Mouse (Mus musculus) intestine, embryonic 16.5 days (tissue): ENCODE results near the gene Shank2. TPM values are rescaled to one million over a fixed set of nuclear protein-coding genes. Genes with fewer than 3 reads are reported as not detected.

Experiments
- ATAC-seq: fragments of 200-750 bp; cut with Nextera tagmentation; 2 replicates; pipeline ENCODE4 v1.8.0; 2017; ENCODE audit warnings: moderate TSS enrichment, moderate library complexity
- H3K27ac ChIP-seq: fragments of 300-500 bp; sonication (generic); 2 replicates; pipeline ENCODE4 v1.5.1; 2014; ENCODE audit warnings: mild to moderate bottlenecking, low read length
- H3K27me3 ChIP-seq: fragments of 300-500 bp; sonication (generic); replicated peaks from 2 replicates; pipeline ENCODE4 v1.6.1; 2014; ENCODE audit warnings: low read length, control low read depth, mixed read lengths; ENCODE audit not compliant: control insufficient read depth, insufficient read depth
- H3K36me3 ChIP-seq: fragments of 300-500 bp; sonication (generic); 2 replicates; pipeline ENCODE4 v1.6.1; 2014; ENCODE audit warnings: low read length, control low read depth; ENCODE audit not compliant: control insufficient read depth, insufficient read depth
- H3K4me1 ChIP-seq: fragments of 300-500 bp; sonication (generic); 2 replicates; pipeline ENCODE4 v1.6.1; 2014; ENCODE audit warnings: low read length, control low read depth, mixed read lengths; ENCODE audit not compliant: control insufficient read depth, insufficient read depth
- H3K4me2 ChIP-seq: fragments of 300-500 bp; sonication (generic); 2 replicates; pipeline ENCODE4 v1.6.1; 2014; ENCODE audit warnings: low read depth, low read length, control low read depth
- H3K4me3 ChIP-seq: fragments of 300-500 bp; sonication (generic); 2 replicates; pipeline ENCODE4 v1.5.1; 2014; ENCODE audit warnings: mild to moderate bottlenecking, low read length
- H3K9ac ChIP-seq: fragments of 300-500 bp; sonication (generic); 2 replicates; pipeline ENCODE4 v1.6.1; 2014; ENCODE audit warnings: low read depth, low read length
- H3K9me3 ChIP-seq: fragments of 300-500 bp; sonication (generic); 2 replicates; pipeline ENCODE4 v1.6.1; 2016; ENCODE audit warnings: low read length, control low read depth; ENCODE audit not compliant: control insufficient read depth
- WGBS: fragments of 180-500 bp; shearing (Covaris S2); extraction: QIAGEN DNeasy Blood & Tissue Kit; methylation state at CpG from one replicate; pipeline ENCODE4 v1.1.7; 2014; 5-methylcytosine and 5-hydroxymethylcytosine counted together
- polyA plus RNA-seq: library from polyadenylated mRNA; unstranded; fragments of >200 nt; fragmentation: Nextera tagmentation; extraction: Ambion mirVana; gene quantifications from 2 replicates; pipeline ENCODE4 v1.2.1, GENCODE M21; 2015

Gene Shank2
- polyA plus RNA-seq, 1 experiment from 2014 or later: 1.0 TPM

- Histone ChIP-seq H3K27me3 (no peaks in the 10 kb centered on the region), H3K4me1 (no peaks in the 10 kb centered on the region), H3K9me3 (no peaks in the 10 kb centered on the region), H3K9ac (no peak overlapping the region), H3K4me3 (no peak overlapping the region), H3K4me2 (no peak overlapping the region), H3K27ac (no peak overlapping the region), H3K36me3 (no peaks in the 10 kb centered on the region)
- ATAC-seq: no peak
- WGBS: 41% methylated on average over 13 of the region's 13 CpGs
Measured at GRCm38 (mm10) chr7:144294239-144295200, 292.8 kb downstream of the Shank2 start.

DNA sequence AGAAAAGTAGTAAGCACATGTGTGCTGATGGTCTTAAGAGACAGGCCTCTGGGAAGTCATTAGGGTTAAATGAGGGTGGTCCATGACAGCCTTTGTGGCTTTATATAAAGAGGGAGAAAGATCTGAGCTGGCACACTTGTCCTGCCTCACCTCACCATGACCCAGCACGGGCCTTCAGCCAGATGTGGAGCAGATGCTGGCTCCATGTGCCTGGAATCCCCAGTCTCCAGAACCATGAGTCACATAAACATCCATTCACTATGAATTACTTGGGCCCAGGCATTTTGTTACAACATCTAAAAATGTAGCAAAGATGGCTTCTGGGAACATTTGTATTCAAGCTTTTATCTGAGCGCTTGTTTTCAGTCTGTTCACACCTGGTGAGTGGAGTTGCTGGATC, 297.6 kb downstream of the Shank2 start:
- no peak overlapping the region for H3K4me2 ChIP-seq
- no peaks in the 10 kb centered on the region for H3K27me3 ChIP-seq
- no peak overlapping the region for H3K9ac ChIP-seq
- H3K27ac ChIP-seq: no peak overlapping the region
- WGBS: 77% methylated on average over 2 of the region's 2 CpGs
- no peak for ATAC-seq
- H3K36me3 ChIP-seq: no peaks in the 10 kb centered on the region
- H3K4me1 ChIP-seq: no peaks in the 10 kb centered on the region
- no peak overlapping the region for H3K4me3 ChIP-seq
- no peaks in the 10 kb centered on the region for H3K9me3 ChIP-seq

- Histone ChIP-seq H3K9ac (no peak overlapping the region), H3K4me2 (no peak overlapping the region), H3K27me3 (no peaks in the 10 kb centered on the region), H3K27ac (no peak overlapping the region), H3K4me3 (no peak overlapping the region), H3K4me1 (no peaks in the 10 kb centered on the region), H3K9me3 (no peaks in the 10 kb centered on the region), H3K36me3 (no peaks in the 10 kb centered on the region)
- WGBS: 91% methylated on average over 4 of the region's 4 CpGs
- ATAC-seq: no peak
Measured at GRCm38 (mm10) chr7:144301646-144302045, 299.9 kb downstream of the Shank2 start.

DNA sequence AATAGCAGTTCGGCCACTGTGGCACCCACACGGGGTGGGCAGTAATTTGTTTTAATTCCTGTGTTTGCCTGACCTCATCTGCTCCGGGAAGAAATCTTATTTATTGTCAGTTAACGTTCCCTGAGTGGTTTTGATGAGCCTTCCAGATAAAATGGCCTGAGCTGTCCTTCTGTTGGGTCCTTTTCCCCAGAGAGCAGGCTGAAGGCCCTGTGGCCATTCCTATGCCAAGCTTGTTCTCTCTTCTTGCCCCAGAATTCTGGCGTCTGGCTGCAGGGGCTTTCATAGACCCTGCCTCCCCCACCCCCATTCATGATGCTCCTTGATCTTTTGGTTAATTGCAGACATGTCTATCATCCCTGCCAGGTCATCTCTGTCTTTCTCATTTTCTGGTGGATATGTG, 300.8 kb downstream of the Shank2 start:
- H3K9ac ChIP-seq: no peak overlapping the region
- ATAC-seq: no peak
- WGBS: 65% methylated on average over 5 of the region's 5 CpGs
- H3K36me3 ChIP-seq: no peaks in the 10 kb centered on the region
- H3K27ac ChIP-seq: no peak overlapping the region
- H3K4me2 ChIP-seq: no peak overlapping the region
- no peaks in the 10 kb centered on the region for H3K27me3 ChIP-seq
- no peaks in the 10 kb centered on the region for H3K4me1 ChIP-seq
- H3K4me3 ChIP-seq: no peak overlapping the region
- no peaks in the 10 kb centered on the region for H3K9me3 ChIP-seq

GRCm38 (mm10) chr7:144307853-144308409, 306.2 kb downstream of the Shank2 start:
- Histone ChIP-seq H3K27ac (no peak overlapping the region), H3K9ac (no peak overlapping the region)
- 81% methylated on average over 10 of the region's 10 CpGs for WGBS

GRCm38 (mm10) chr7:144314438-144315105, 312.8 kb downstream of the Shank2 start:
- H3K4me1 ChIP-seq: no peaks in the 10 kb centered on the region
- H3K27me3 ChIP-seq: no peaks in the 10 kb centered on the region
- no peak overlapping the region for H3K9ac ChIP-seq
- H3K4me2 ChIP-seq: no peak overlapping the region
- no peak for ATAC-seq
- 87% methylated on average over 11 of the region's 11 CpGs for WGBS
- H3K27ac ChIP-seq: no peak overlapping the region
- H3K4me3 ChIP-seq: no peak overlapping the region
- H3K9me3 ChIP-seq: no peaks in the 10 kb centered on the region
- no peaks in the 10 kb centered on the region for H3K36me3 ChIP-seq

More at GRCm38 (mm10) chr7:144307853-144308409, 306.2 kb downstream of the Shank2 start:
- Histone ChIP-seq H3K27me3 (no peaks in the 10 kb centered on the region), H3K9me3 (no peaks in the 10 kb centered on the region), H3K36me3 (no peaks in the 10 kb centered on the region), H3K4me3 (no peak overlapping the region), H3K4me2 (no peak overlapping the region), H3K4me1 (no peaks in the 10 kb centered on the region)
- ATAC-seq: no peak

DNA sequence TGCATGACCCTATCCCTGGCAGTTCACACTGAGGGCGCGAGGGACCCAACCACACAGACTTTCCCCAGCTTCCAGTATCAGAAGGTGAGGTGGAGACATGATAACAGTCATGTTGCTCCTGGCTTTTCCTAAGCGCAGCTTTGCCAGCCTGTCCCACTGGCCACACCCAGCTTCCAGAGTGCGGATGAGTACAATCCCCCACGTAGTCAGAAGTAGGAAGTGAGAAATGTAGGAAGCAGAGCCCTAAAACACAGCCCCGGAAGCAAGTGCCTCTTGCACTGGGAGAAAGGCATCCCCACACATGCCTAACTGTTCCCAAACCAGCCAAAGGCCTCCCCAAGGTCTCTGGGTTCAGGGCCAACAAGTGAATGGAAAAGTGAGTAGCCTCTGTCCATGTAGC, 314.5 kb downstream of the Shank2 start:
- H3K4me3 ChIP-seq: no peak overlapping the region
- H3K27me3 ChIP-seq: no peaks in the 10 kb centered on the region
- H3K27ac ChIP-seq: no peak overlapping the region
- H3K4me1 ChIP-seq: no peaks in the 10 kb centered on the region
- WGBS: 84% methylated on average over 6 of the region's 6 CpGs
- no peak overlapping the region for H3K9ac ChIP-seq
- no peaks in the 10 kb centered on the region for H3K9me3 ChIP-seq
- ATAC-seq: no peak
- H3K4me2 ChIP-seq: no peak overlapping the region
- H3K36me3 ChIP-seq: no peaks in the 10 kb centered on the region

- Histone ChIP-seq H3K4me3 (no peak overlapping the region), H3K9me3 (no peaks in the 10 kb centered on the region), H3K36me3 (no peaks in the 10 kb centered on the region), H3K27me3 (no peaks in the 10 kb centered on the region), H3K27ac (no peak overlapping the region), H3K4me1 (no peaks in the 10 kb centered on the region), H3K9ac (no peak overlapping the region), H3K4me2 (no peak overlapping the region)
- WGBS: 41% methylated on average over 10 of the region's 10 CpGs
- ATAC-seq: no peak
Measured at GRCm38 (mm10) chr7:144316797-144317196, 315.1 kb downstream of the Shank2 start.

DNA sequence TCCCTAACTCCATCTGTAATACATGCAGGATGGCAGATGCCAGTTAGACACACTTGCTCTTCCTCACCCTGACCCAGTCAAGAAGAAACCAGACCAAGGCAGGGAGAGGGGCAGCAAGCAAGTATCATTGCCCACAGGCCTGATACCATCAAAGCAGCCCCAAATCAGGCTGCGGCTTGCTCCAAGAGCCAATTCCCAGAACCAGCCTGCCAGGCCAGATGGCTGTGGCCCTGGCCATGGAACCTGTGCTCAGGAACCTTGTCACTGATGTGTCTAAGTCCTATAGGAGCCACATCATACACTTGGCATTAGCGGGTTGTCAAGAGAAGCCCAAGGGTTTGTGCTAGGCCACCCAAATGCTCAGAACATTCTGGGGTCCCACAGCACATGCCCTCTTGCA, 322.3 kb downstream of the Shank2 start:
- Histone ChIP-seq H3K4me1 (no peaks in the 10 kb centered on the region), H3K4me3 (no peak overlapping the region), H3K9me3 (no peaks in the 10 kb centered on the region), H3K9ac (no peak overlapping the region), H3K27me3 (no peaks in the 10 kb centered on the region), H3K27ac (no peak overlapping the region), H3K36me3 (no peaks in the 10 kb centered on the region), H3K4me2 (no peak overlapping the region)
- ATAC-seq: no peak
- 94% methylated on average over 2 of the region's 2 CpGs for WGBS
